Mouse (Mus musculus): ENCODE results near the gene Capn10. TPM values are rescaled to one million over a fixed set of nuclear protein-coding genes. Genes with fewer than 3 reads are reported as not detected.
"Not testable (repeated sequence)": the region's sequence is repeated elsewhere in the genome, so short reads cannot be mapped to it uniquely, and the experiment has no call there.

Capn10 gene
- total and polyA plus RNA-seq, 3 experiments, result 5.0 to 7.7 (median 5.6) TPM

DNA sequence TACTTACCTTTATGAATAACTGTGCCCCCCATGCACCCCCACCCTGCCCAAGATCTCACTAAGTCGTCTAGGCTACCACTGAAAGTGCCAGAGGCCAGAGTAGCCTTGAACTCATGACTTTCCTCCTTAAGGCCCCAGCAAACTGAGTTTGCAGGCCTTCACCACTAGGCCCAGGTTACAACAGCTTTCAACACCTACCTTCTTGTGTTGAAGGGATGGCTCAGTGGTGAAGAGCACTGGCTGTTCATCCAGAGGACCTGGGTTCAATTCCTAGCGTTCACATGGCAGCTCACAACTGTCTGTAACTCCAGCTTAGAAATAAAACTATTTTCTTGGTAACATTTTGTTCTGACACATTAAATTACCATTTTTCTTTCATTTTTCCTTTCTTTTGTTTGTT, 19.5 kb downstream of the Capn10 start:
- no peak overlapping the region for H3K4me3 ChIP-seq
- DNase-seq, result no peak
- WGBS, result 66% methylated on average over 2 of the region's 2 CpGs
- TF ChIP-seq POLR2A (IDR thresholded peaks at IDR 0.05; ENCODE audit: insufficient read depth, low read depth, low read length) (no peak), CTCF (IDR thresholded peaks at IDR 0.05) (no peak), EP300 (IDR thresholded peaks at IDR 0.05; ENCODE audit: insufficient read depth, low read depth, low read length) (no peak)
- H3K36me3 ChIP-seq (ENCODE audit: control insufficient read depth, insufficient read depth, low read length), result no peaks in the 10 kb centered on the region
- no peak overlapping the region for H3K9ac ChIP-seq (ENCODE audit: low read depth, low read length)
- no peaks in the 10 kb centered on the region for H3K79me2 ChIP-seq (replicated peaks; ENCODE audit: control insufficient read depth, insufficient read depth, low read length)
- H3K4me1 ChIP-seq (ENCODE audit: control insufficient read depth, insufficient read depth, low read length), result no peaks in the 10 kb centered on the region; the same call in 1 of the 2 replicates
- H3K27ac ChIP-seq, result no peak overlapping the region
- intact Hi-C loops (cut with DNase I), result no loop called here
- no peaks in the 10 kb centered on the region for H3K27me3 ChIP-seq (ENCODE audit: control insufficient read depth, insufficient read depth, low read length)

DNA sequence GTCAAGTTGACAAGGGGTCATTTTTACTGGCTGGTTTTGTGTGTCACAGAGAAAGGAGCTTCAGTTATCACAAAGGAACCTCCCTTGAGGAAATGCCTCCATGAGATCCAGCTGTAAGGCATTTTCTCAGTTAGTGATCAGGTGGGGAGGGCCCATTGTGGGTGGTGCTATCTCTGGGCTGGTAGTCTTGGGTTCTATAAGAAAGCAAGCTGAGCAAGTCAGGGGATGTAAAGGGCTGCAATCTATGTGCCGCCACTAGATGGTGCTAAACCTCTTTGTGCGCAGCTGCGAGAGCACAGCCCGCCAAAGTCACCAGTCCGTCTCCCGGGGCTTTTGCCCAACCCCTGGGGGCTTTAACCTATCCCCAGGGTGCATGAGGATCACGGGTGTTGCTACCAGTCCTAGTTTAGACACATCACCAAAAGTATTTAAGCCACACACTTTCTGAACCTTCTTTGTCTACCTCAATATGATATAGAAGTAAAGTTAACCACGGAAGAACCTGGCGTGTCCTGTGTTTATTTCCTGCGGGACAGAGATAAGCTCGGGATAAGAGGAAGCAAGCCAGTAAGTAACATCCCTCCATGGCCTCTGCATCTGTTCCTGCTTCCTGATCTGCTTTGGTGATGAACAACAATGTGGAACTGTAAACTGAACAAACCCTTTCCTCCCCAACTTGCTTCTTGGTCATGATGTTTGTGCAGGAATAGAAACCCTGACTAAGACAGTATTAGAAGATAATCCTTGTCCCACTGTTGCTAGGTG, 22.6 kb downstream of the Capn10 start:
- not testable (repeated sequence) for H3K27me3 ChIP-seq (ENCODE audit: control insufficient read depth, insufficient read depth, low read length); H3K4me1 ChIP-seq (ENCODE audit: control insufficient read depth, insufficient read depth, low read length); H3K79me2 ChIP-seq (replicated peaks; ENCODE audit: control insufficient read depth, insufficient read depth, low read length); H3K9ac ChIP-seq (ENCODE audit: low read depth, low read length); H3K36me3 ChIP-seq (ENCODE audit: control insufficient read depth, insufficient read depth, low read length); H3K27ac ChIP-seq
- intact Hi-C loops (cut with DNase I), result loop anchor here (2.0 to 5.0 kb wide), 4 partner anchors 24 to 216 kb away; no protein-coding TSS in a partner anchor
- peak; percentile 72 to 80 for DNase-seq
- H3K4me3 ChIP-seq, result peak overlapping the region; percentile 18; the same call in 1 of the 2 replicates
- TF ChIP-seq CTCF (IDR thresholded peaks at IDR 0.05), result peak; percentile 91
- 5% methylated on average over 11 of the region's 11 CpGs for WGBS

DNA sequence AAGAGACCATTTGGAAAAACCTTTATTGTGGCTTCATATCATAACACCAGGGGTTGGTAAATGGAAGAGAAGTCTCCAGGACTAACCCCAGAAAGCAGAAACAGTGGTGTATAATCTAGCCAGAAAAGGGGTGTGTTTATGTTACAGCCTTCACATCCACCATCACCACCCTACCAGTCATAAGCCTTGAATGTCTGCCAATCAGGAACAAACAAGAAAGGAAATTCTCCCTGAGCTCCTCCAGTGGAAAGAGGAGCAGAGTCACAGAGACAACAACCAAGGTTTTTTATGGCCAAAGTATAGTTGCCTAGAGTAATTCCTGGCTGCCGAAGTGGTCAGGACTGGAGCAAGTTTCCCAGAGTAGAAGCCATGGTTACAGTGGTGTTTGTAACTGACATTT, 24.8 kb downstream of the Capn10 start:
- H3K4me1 ChIP-seq (ENCODE audit: control insufficient read depth, insufficient read depth, low read length), result no peaks in the 10 kb centered on the region; the same call in 1 of the 2 replicates
- no peak for DNase-seq
- H3K79me2 ChIP-seq (replicated peaks; ENCODE audit: control insufficient read depth, insufficient read depth, low read length), result no peaks in the 10 kb centered on the region
- no peak overlapping the region for H3K27ac ChIP-seq
- H3K4me3 ChIP-seq, result no peak overlapping the region
- 67% methylated on average over 1 of the region's 1 CpGs for WGBS
- no peaks in the 10 kb centered on the region for H3K36me3 ChIP-seq (ENCODE audit: control insufficient read depth, insufficient read depth, low read length)
- intact Hi-C loops (cut with DNase I), result loop anchor here (1.0 to 5.0 kb wide), 4 partner anchors 53 to 213 kb away; no protein-coding TSS in a partner anchor
- TF ChIP-seq POLR2A (IDR thresholded peaks at IDR 0.05; ENCODE audit: insufficient read depth, low read depth, low read length) (no peak), EP300 (IDR thresholded peaks at IDR 0.05; ENCODE audit: insufficient read depth, low read depth, low read length) (no peak), CTCF (IDR thresholded peaks at IDR 0.05) (no peak)
- no peak overlapping the region for H3K9ac ChIP-seq (ENCODE audit: low read depth, low read length)
- no peaks in the 10 kb centered on the region for H3K27me3 ChIP-seq (ENCODE audit: control insufficient read depth, insufficient read depth, low read length)

DNA sequence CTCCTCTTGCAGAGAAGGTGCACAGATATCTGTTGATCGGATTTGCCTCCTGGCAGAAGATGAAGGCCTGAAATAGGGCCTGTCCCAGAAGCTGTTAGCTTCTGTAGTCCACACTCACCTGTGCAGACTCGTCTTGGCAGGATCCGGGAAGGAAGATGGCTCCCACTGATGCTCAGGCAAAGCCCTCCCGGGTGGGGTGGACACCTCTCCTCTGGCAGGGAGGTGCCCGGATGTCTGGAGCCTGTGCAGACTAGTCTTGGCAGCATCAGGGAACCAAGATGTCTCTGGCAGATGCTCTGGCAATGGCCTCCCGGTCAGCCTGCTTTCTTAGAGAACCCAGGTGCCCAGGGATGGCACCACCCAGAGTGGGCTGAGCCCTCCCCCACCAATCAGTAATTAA, 36.6 kb downstream of the Capn10 start:
- intact Hi-C loops (cut with DNase I); H3K4me3 ChIP-seq; DNase-seq; H3K4me1 ChIP-seq (ENCODE audit: control insufficient read depth, insufficient read depth, low read length); H3K27ac ChIP-seq; H3K79me2 ChIP-seq (replicated peaks; ENCODE audit: control insufficient read depth, insufficient read depth, low read length); H3K36me3 ChIP-seq (ENCODE audit: control insufficient read depth, insufficient read depth, low read length); H3K9ac ChIP-seq (ENCODE audit: low read depth, low read length); H3K27me3 ChIP-seq (ENCODE audit: control insufficient read depth, insufficient read depth, low read length): not testable (repeated sequence)
- 88% methylated on average over 6 of the region's 6 CpGs for WGBS

DNA sequence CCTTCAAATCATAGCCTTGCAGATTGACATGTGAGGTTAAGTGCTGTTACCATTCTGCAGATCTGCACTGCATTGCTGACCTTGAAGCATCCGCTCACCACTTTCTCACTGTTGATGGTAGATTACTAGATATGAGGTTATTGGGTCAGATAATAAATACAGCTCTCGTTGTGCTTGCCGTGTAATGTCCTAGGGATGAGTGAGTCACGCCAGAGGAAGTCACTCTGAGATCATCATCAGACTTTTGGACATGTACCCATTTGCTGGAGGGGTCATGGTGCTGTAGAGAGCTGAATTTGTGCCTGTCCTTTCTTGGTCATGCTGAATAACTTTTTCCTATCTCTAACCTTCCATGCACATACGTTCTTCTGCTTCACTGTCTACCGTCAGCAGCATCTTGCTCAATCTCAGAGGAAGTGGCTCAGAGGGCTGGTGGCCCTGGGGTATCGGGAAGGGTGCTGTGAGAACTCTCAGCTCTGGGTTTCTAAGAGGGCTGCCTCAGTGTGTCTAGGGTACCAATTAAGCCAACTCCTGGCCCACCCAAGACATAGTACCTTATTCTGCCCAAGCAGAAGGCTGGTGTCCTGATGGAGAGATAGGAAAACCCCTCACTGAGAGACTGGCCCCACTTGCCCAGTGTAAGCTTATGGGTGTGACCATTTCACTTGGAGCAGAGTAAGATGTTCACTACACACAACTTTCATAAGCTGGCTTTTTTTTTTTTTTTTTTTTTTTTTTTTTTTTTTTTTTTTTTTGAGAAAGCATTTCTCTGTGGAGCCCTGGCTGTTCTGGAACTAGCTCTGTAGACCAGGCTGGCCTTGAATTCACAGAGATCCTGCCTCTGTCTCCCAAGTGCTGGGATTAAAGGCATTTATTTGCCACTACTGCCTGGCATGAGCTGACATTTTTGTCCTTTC, 38.0 kb downstream of the Capn10 start:
- Histone ChIP-seq H3K27ac (no peak overlapping the region), H3K27me3 (ENCODE audit: control insufficient read depth, insufficient read depth, low read length) (no peaks in the 10 kb centered on the region), H3K36me3 (ENCODE audit: control insufficient read depth, insufficient read depth, low read length) (no peaks in the 10 kb centered on the region), H3K4me1 (ENCODE audit: control insufficient read depth, insufficient read depth, low read length) (peaks cover 2% of the 10 kb centered on the region), H3K79me2 (replicated peaks; ENCODE audit: control insufficient read depth, insufficient read depth, low read length) (no peaks in the 10 kb centered on the region), H3K4me3 (no peak overlapping the region), H3K9ac (ENCODE audit: low read depth, low read length) (no peak overlapping the region)
- TF ChIP-seq CTCF (IDR thresholded peaks at IDR 0.05) (no peak), POLR2A (IDR thresholded peaks at IDR 0.05; ENCODE audit: insufficient read depth, low read depth, low read length) (no peak), EP300 (IDR thresholded peaks at IDR 0.05; ENCODE audit: insufficient read depth, low read depth, low read length) (no peak)
- 52% methylated on average over 7 of the region's 7 CpGs for WGBS
- intact Hi-C loops (cut with DNase I), result no loop called here
- peak in 1 of 2 experiments; percentile 24 for DNase-seq

DNA sequence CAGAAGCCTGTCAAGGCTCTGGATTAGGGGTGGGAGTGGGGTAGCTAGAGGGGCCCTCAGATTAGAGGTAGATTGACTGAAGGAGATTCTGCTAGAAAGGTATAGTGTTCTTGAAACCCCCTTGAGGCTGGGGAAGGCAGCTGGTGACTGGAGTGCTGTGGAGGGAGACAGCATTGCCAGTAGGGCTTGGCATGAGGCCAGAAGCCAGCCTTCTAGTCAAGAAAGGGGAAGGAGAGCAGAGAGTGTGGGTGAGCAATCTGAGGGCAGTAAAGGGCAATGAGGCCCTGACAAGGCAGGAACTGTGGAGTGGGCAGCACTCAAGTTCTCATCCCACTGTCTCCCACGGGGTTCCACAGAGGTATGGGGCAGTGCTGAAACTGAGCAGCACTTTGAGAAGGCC, 38.7 kb downstream of the Capn10 start:
- TF ChIP-seq CTCF (IDR thresholded peaks at IDR 0.05) (no peak), EP300 (IDR thresholded peaks at IDR 0.05; ENCODE audit: insufficient read depth, low read depth, low read length) (no peak), POLR2A (IDR thresholded peaks at IDR 0.05; ENCODE audit: insufficient read depth, low read depth, low read length) (no peak)
- H3K9ac ChIP-seq (ENCODE audit: low read depth, low read length), result no peak overlapping the region
- intact Hi-C loops (cut with DNase I), result no loop called here
- no peaks in the 10 kb centered on the region for H3K27me3 ChIP-seq (ENCODE audit: control insufficient read depth, insufficient read depth, low read length)
- DNase-seq, result peak; percentile 52 to 60
- peaks cover 2% of the 10 kb centered on the region for H3K4me1 ChIP-seq (ENCODE audit: control insufficient read depth, insufficient read depth, low read length)
- WGBS, result 50% methylated on average over 1 of the region's 1 CpGs
- no peaks in the 10 kb centered on the region for H3K36me3 ChIP-seq (ENCODE audit: control insufficient read depth, insufficient read depth, low read length)
- no peaks in the 10 kb centered on the region for H3K79me2 ChIP-seq (replicated peaks; ENCODE audit: control insufficient read depth, insufficient read depth, low read length)
- H3K27ac ChIP-seq, result no peak overlapping the region
- H3K4me3 ChIP-seq, result no peak overlapping the region
